Mouse (Mus musculus): ENCODE data around the gene Smtnl1. TPM values are rescaled to one million over a fixed set of nuclear protein-coding genes. Genes with fewer than 3 reads are reported as not detected.

Gene Smtnl1
- 0.13 TPM in 1 of 2 replicates, not detected in the other for polyA plus RNA-seq (2016; fragmentation: Nextera tagmentation; extraction: Ambion mirVana)

GRCm38 (mm10) chr2:84822552-84822951 is at the start of gene Smtnl1:
Gene Smtnl1, minus strand, starts transcription at chr2:84822652.
- H3K9ac ChIP-seq: no peak within 1 kb of the TSS
- no peak for ATAC-seq (ENCODE audit: low FRiP score)
- 68% methylated on average over 13 of the region's 13 CpGs for WGBS

DNA sequence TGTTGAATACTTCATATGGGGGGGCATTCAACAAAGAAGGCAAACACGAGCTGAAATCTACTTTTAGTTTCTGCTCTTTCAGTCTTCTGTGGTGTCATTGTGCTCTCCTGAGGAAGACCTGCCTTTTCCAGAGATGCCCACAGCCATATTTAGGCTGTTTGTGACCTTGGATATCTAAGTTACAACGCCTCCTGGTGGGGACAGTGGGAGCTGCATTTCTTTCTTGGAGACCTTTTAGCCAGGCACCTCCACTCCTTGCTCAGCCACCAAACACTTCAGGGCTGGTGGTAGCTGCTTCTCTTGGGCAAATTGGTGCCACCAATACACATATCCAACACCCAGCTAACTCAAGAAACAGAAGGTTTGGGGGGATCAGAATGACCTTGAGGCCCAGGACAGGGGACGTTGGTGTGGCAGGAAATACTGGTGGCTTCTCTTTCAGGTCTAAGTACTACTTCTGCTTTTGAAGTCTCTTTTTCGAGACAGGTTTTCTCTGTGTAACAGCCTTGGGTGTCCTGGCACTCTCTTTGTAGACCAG is 48.2 kb upstream of the Smtnl1 start:
- WGBS: 59% methylated on average over 4 of the region's 4 CpGs

More at GRCm38 (mm10) chr2:84822552-84822951, at the start of gene Smtnl1:
- Histone ChIP-seq H3K4me2 (replicated peaks) (no peak within 1 kb of the TSS), H3K27ac (no peak within 1 kb of the TSS), H3K36me3 (no peaks in the 10 kb centered on the region), H3K4me1 (peaks cover 3% of the 10 kb centered on the region), H3K4me3 (no peak within 1 kb of the TSS), H3K27me3 (peaks cover 8% of the 10 kb centered on the region), H3K9me3 (replicated peaks) (no peaks in the 10 kb centered on the region)

GRCm38 (mm10) chr2:84868977-84869376 is 46.5 kb upstream of the Smtnl1 start:
- 73% methylated on average over 2 of the region's 2 CpGs for WGBS
- peaks cover 23% of the 10 kb centered on the region for H3K4me1 ChIP-seq
- H3K9me3 ChIP-seq (replicated peaks): no peaks in the 10 kb centered on the region
- H3K36me3 ChIP-seq: no peaks in the 10 kb centered on the region
- no peak for ATAC-seq (ENCODE audit: low FRiP score)
- H3K4me2 ChIP-seq (replicated peaks): no peak overlapping the region
- no peak overlapping the region for H3K27ac ChIP-seq
- peaks cover 86% of the 10 kb centered on the region for H3K27me3 ChIP-seq
- no peak overlapping the region for H3K4me3 ChIP-seq
- H3K9ac ChIP-seq: no peak overlapping the region

More for the DNA sequence above, 48.2 kb upstream of the Smtnl1 start:
- Histone ChIP-seq H3K4me1 (peaks cover 20% of the 10 kb centered on the region), H3K4me2 (replicated peaks) (no peak overlapping the region), H3K27ac (no peak overlapping the region), H3K4me3 (no peak overlapping the region), H3K36me3 (no peaks in the 10 kb centered on the region), H3K27me3 (peaks cover 99% of the 10 kb centered on the region), H3K9me3 (replicated peaks) (no peaks in the 10 kb centered on the region), H3K9ac (no peak overlapping the region)
- ATAC-seq (ENCODE audit: low FRiP score): no peak

DNA sequence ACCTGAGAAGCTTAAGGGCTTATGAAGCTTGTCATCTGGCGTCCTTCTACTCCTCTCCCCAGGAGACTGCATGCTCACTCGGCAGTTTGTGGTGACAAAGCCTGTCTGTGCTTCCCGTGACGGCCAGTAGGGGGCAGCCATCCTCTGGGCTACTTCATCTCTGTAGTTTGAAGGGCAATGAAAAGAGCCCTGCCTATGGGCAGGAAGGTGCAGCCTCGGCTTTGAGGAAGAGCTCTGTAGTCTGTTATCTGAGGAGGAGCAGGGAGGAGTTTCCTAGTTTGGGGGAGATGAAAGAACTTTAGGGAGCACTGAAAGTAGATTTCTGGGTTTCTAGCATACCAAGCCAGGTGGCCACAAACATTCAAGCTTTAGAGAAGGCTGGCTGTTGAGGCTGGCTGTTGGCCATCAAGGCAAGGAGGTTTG is 46.1 kb upstream of the Smtnl1 start:
- Histone ChIP-seq H3K4me3 (no peak overlapping the region), H3K27ac (no peak overlapping the region), H3K27me3 (peaks cover 82% of the 10 kb centered on the region), H3K4me1 (peaks cover 23% of the 10 kb centered on the region), H3K36me3 (no peaks in the 10 kb centered on the region), H3K9ac (no peak overlapping the region), H3K4me2 (replicated peaks) (no peak overlapping the region), H3K9me3 (replicated peaks) (no peaks in the 10 kb centered on the region)
- WGBS: 8% methylated on average over 5 of the region's 5 CpGs
- no peak for ATAC-seq (ENCODE audit: low FRiP score)

GRCm38 (mm10) chr2:84865616-84866571 is 43.4 kb upstream of the Smtnl1 start:
- under 1% methylated on average over 47 of the region's 47 CpGs for WGBS
- Histone ChIP-seq H3K9me3 (replicated peaks) (no peaks in the 10 kb centered on the region), H3K27me3 (peaks cover 55% of the 10 kb centered on the region)

GRCm38 (mm10) chr2:84862231-84862630 is 39.8 kb upstream of the Smtnl1 start:
- Histone ChIP-seq H3K4me3 (no peak overlapping the region), H3K4me1 (peaks cover 13% of the 10 kb centered on the region), H3K9ac (no peak overlapping the region), H3K27ac (no peak overlapping the region), H3K4me2 (replicated peaks) (no peak overlapping the region), H3K9me3 (replicated peaks) (no peaks in the 10 kb centered on the region), H3K27me3 (peaks cover 19% of the 10 kb centered on the region), H3K36me3 (0 out of 2 replicates have a peak, but pooled peaks cover 10% of the 10 kb centered on the region)
- no peak for ATAC-seq (ENCODE audit: low FRiP score)
- WGBS: 83% methylated on average over 3 of the region's 3 CpGs

More at GRCm38 (mm10) chr2:84865616-84866571, 43.4 kb upstream of the Smtnl1 start:
- no peak overlapping the region for H3K27ac ChIP-seq
- peaks cover 13% of the 10 kb centered on the region for H3K4me1 ChIP-seq
- peak overlapping the region; percentile 53 for H3K9ac ChIP-seq
- ATAC-seq (ENCODE audit: low FRiP score): peak; percentile 66
- peak overlapping the region; percentile 71 for H3K4me2 ChIP-seq (replicated peaks)
- no peaks in the 10 kb centered on the region for H3K36me3 ChIP-seq
- peak overlapping the region; percentile 34 for H3K4me3 ChIP-seq

GRCm38 (mm10) chr2:84861430-84861829 is 39.0 kb upstream of the Smtnl1 start:
- no peak overlapping the region for H3K4me2 ChIP-seq (replicated peaks)
- peaks cover 11% of the 10 kb centered on the region for H3K4me1 ChIP-seq
- WGBS: 88% methylated on average over 3 of the region's 3 CpGs
- H3K9me3 ChIP-seq (replicated peaks): no peaks in the 10 kb centered on the region
- H3K27ac ChIP-seq: no peak overlapping the region
- no peak overlapping the region for H3K9ac ChIP-seq
- peaks cover 11% of the 10 kb centered on the region for H3K27me3 ChIP-seq
- no peak for ATAC-seq (ENCODE audit: low FRiP score)
- H3K4me3 ChIP-seq: no peak overlapping the region
- H3K36me3 ChIP-seq: 0 out of 2 replicates have a peak, but pooled peaks cover 10% of the 10 kb centered on the region

DNA sequence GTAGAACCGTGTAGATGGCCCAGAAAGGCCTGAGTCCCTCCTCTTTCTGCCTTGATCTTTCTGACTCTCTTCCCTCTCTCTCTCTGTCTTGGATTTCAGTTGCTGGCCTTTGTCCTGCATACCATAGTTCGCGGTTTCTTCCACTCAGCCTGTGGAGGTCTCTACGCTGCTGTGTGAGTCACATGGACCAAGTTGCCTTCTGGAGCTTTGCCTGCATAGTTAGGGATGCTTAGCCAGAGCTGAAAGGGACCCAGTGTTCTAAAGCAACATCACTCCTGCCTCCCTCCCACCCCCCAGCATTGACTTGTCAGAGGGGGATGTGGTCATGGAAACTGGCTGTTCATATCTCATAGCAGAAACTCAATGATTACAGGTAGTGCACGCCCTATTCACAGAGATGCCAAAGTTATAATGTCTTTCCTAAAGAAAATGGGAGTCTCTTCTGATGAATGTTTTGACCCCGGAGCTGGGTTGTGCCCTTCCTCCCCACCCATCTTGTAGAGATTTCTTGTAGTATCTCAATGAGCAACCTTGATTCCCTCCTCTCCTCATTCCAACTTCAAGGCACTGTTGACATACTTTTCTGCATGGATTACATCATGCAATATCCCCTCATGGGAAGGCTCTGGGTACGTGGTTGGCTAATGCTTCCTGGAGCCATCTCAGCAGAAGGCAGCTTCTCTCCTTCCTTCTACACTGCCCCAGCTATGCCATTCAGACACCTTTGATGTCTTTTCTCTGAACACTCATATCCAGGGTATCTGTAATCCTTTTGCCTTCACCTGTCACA is 37.7 kb upstream of the Smtnl1 start:
- Histone ChIP-seq H3K9me3 (replicated peaks) (no peaks in the 10 kb centered on the region), H3K27ac (no peak overlapping the region), H3K27me3 (no peaks in the 10 kb centered on the region), H3K36me3 (0 out of 2 replicates have a peak, but pooled peaks cover 10% of the 10 kb centered on the region), H3K9ac (no peak overlapping the region), H3K4me1 (no peaks in the 10 kb centered on the region), H3K4me2 (replicated peaks) (no peak overlapping the region), H3K4me3 (no peak overlapping the region)
- WGBS: 92% methylated on average over 7 of the region's 7 CpGs
- no peak for ATAC-seq (ENCODE audit: low FRiP score)

DNA sequence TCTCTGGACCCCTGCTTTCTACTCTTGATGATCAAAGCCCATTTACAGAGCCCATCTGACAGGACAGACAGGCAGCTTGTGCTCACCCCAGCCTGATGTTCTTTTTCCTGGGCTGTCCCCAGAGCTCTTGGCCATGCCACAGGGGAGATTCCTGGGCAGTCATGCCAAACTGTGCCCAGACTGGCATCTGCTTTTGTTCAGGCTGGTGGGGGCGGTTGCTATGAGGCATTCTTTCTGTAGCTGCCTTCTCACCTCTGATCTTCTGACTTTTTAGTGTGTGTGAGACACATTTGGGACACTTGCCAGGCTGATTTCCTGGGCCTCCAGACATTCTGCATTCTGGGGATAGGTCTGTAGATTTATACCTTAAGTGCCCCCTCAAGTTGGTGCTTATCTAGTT is 36.1 kb upstream of the Smtnl1 start:
- Histone ChIP-seq H3K4me3 (no peak overlapping the region), H3K9me3 (replicated peaks) (no peaks in the 10 kb centered on the region), H3K36me3 (0 out of 2 replicates have a peak, but pooled peaks cover 10% of the 10 kb centered on the region), H3K9ac (no peak overlapping the region), H3K4me2 (replicated peaks) (no peak overlapping the region), H3K27ac (no peak overlapping the region), H3K27me3 (no peaks in the 10 kb centered on the region), H3K4me1 (no peaks in the 10 kb centered on the region)
- ATAC-seq (ENCODE audit: low FRiP score): no peak
- WGBS: 100% methylated on average over 1 of the region's 1 CpGs

DNA sequence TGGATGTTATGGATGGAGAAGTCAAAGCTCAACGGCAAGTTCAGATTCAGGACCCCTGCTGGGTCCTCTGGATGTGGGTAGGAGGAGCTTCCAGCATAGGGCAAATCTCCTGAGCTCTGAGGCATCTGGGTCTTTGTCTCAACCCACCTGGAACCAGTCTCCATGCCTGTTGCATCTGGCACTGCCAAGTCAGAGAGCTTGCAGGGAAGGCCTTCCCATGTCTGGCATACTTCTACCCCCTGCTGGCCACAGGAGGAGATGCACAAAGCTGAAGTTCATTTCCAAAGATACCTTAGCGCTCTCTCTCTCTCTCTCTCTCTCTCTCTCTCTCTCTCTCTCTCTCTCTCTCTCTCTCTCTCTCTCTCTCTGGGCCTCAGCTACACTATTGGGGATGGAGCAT is 33.3 kb upstream of the Smtnl1 start:
- Histone ChIP-seq H3K4me3 (no peak overlapping the region), H3K9me3 (replicated peaks) (no peaks in the 10 kb centered on the region), H3K36me3 (0 out of 2 replicates have a peak, but pooled peaks cover 10% of the 10 kb centered on the region), H3K27ac (no peak overlapping the region), H3K4me2 (replicated peaks) (no peak overlapping the region), H3K27me3 (no peaks in the 10 kb centered on the region), H3K4me1 (peaks cover 5% of the 10 kb centered on the region), H3K9ac (no peak overlapping the region)
- WGBS: 51% methylated on average over 2 of the region's 2 CpGs
- ATAC-seq (ENCODE audit: low FRiP score): peak; percentile 59; the same call in 1 of the 2 replicates

- 34% methylated on average over 23 of the region's 23 CpGs for WGBS
- no peaks in the 10 kb centered on the region for H3K36me3 ChIP-seq
- no peak overlapping the region for H3K9ac ChIP-seq
- no peak overlapping the region for H3K4me3 ChIP-seq
- H3K4me1 ChIP-seq: peaks cover 9% of the 10 kb centered on the region
- peak overlapping the region; percentile 30 for H3K4me2 ChIP-seq (replicated peaks)
- H3K9me3 ChIP-seq (replicated peaks): no peaks in the 10 kb centered on the region
- no peaks in the 10 kb centered on the region for H3K27me3 ChIP-seq
- ATAC-seq (ENCODE audit: low FRiP score): no peak
- H3K27ac ChIP-seq: no peak overlapping the region
These were observed 28.9 kb upstream of the Smtnl1 start for GRCm38 (mm10) chr2:84851130-84852040.
